9 mouse cellular contexts compared by ENCODE assay signal in genomic region chr1:75413749-75414148, GRCm38 (mm10). TPM values are rescaled to one million over a fixed set of nuclear protein-coding genes. Genes with fewer than 3 reads are reported as not detected.
DNase-seq lines count a peak whose midpoint lies in the region; ATAC-seq and TF ChIP-seq lines count a peak whose summit lies in the region.
"Had no signal": no experiment of that assay in that cellular context is flagged by ENCODE, and none has a peak within 500 bp of the region (broad histone marks: within the 10 kb centered on the region; RNA-seq: fewer than 3 reads in every experiment).

No protein-coding gene starts in this region.

- H3K27ac ChIP-seq in forebrain, embryonic 14.5 days (ENCODE audit: low read depth, low read length), result no peak overlapping the region
- no peak overlapping the region for H3K27ac ChIP-seq in forebrain, embryonic 12.5 days
- no peak overlapping the region for H3K27ac ChIP-seq in lung, embryonic 14.5 days (ENCODE audit: low read depth)
- no peak overlapping the region for H3K27ac ChIP-seq in kidney, postnatal 0 days

- peak; percentile 23 for DNase-seq in forebrain, embryonic 14.5 days (ENCODE audit: low spot score)
- DNase-seq in lung, embryonic 14.5 days, result peak; percentile 33
- no peak for DNase-seq in lung, postnatal 25 days (ENCODE audit: low spot score)
- peak; percentile 93 for DNase-seq in cerebellum, adult 9-10 months
- DNase-seq in kidney, postnatal 0 days (ENCODE audit: low spot score), result peak; percentile 34
- DNase-seq in thymus, postnatal 4 days, result peak; percentile 85
- no peak for DNase-seq in left cerebral cortex, postnatal 10 days (ENCODE audit: extremely low spot score in 1 of 2, low spot score in 2 of 2)

- H3K9me3 ChIP-seq in forebrain, embryonic 14.5 days (replicated peaks; ENCODE audit: control insufficient read depth, low read length), result no peaks in the 10 kb centered on the region
- H3K9me3 ChIP-seq in forebrain, embryonic 12.5 days, result no peaks in the 10 kb centered on the region
- no peaks in the 10 kb centered on the region for H3K9me3 ChIP-seq in lung, embryonic 14.5 days (ENCODE audit: low read depth, low read length)
- H3K9me3 ChIP-seq in kidney, postnatal 0 days (replicated peaks; ENCODE audit: low read length), result no peaks in the 10 kb centered on the region

- intact Hi-C loops in left cerebral cortex, postnatal 10 days (cut with DNase I), result no loop called here

- no peak for ATAC-seq in forebrain, embryonic 14.5 days
- ATAC-seq in forebrain, embryonic 12.5 days (ENCODE audit: low FRiP score), result no peak
- no peak for ATAC-seq in lung, embryonic 14.5 days (ENCODE audit: insufficient read depth)
- no peak for ATAC-seq in kidney, postnatal 0 days (replicated peaks; ENCODE audit: low FRiP score, low read depth)

- WGBS in forebrain, embryonic 14.5 days, result 57% methylated on average over 3 of the region's 3 CpGs
- 53% methylated on average over 3 of the region's 3 CpGs for WGBS in forebrain, embryonic 12.5 days
- 57% methylated on average over 3 of the region's 3 CpGs for WGBS in lung, embryonic 14.5 days
- 71% methylated on average over 3 of the region's 3 CpGs for WGBS in kidney, postnatal 0 days

- no peak overlapping the region for H3K4me2 ChIP-seq in forebrain, embryonic 14.5 days (ENCODE audit: low read length)
- no peak overlapping the region for H3K4me2 ChIP-seq in forebrain, embryonic 12.5 days
- no peak overlapping the region for H3K4me2 ChIP-seq in lung, embryonic 14.5 days
- no peak overlapping the region for H3K4me2 ChIP-seq in kidney, postnatal 0 days (ENCODE audit: low read length)

- TF ChIP-seq CTCF in lung, embryonic 14.5 days (IDR thresholded peaks at IDR 0.05; ENCODE audit: low read depth), result peak; percentile 54
- peak; percentile 64 for TF ChIP-seq CTCF in kidney, postnatal 0 days (IDR thresholded peaks at IDR 0.05; ENCODE audit: low read depth)

- no peaks in the 10 kb centered on the region for H3K36me3 ChIP-seq in forebrain, embryonic 14.5 days (ENCODE audit: control insufficient read depth, insufficient read depth, low read length)
- H3K36me3 ChIP-seq in forebrain, embryonic 12.5 days (replicated peaks), result peaks cover 6% of the 10 kb centered on the region; the same call in 1 of the 2 replicates
- H3K36me3 ChIP-seq in lung, embryonic 14.5 days (ENCODE audit: insufficient read depth), result peaks cover 40% of the 10 kb centered on the region; the same call in 1 of the 2 replicates
- H3K36me3 ChIP-seq in kidney, postnatal 0 days (ENCODE audit: insufficient read depth, low read length), result peaks cover 17% of the 10 kb centered on the region

- no peak overlapping the region for H3K4me3 ChIP-seq in forebrain, embryonic 14.5 days (ENCODE audit: low read depth, low read length)
- no peak overlapping the region for H3K4me3 ChIP-seq in forebrain, embryonic 12.5 days (replicated peaks)
- H3K4me3 ChIP-seq in lung, embryonic 14.5 days (ENCODE audit: low read depth, low read length), result no peak overlapping the region
- no peak overlapping the region for H3K4me3 ChIP-seq in kidney, postnatal 0 days (replicated peaks; ENCODE audit: low read depth, low read length)

- H3K9ac ChIP-seq in forebrain, embryonic 14.5 days (ENCODE audit: low read length), result no peak overlapping the region
- no peak overlapping the region for H3K9ac ChIP-seq in forebrain, embryonic 12.5 days
- H3K9ac ChIP-seq in lung, embryonic 14.5 days, result no peak overlapping the region
- no peak overlapping the region for H3K9ac ChIP-seq in kidney, postnatal 0 days (ENCODE audit: low read depth, low read length)

- H3K27me3 ChIP-seq in forebrain, embryonic 14.5 days (replicated peaks; ENCODE audit: control insufficient read depth, insufficient read depth, low read length), result no peaks in the 10 kb centered on the region
- 0 out of 2 replicates have a peak, but pooled peaks cover 7% of the 10 kb centered on the region for H3K27me3 ChIP-seq in forebrain, embryonic 12.5 days
- H3K27me3 ChIP-seq in lung, embryonic 14.5 days (ENCODE audit: insufficient read depth, low read length), result no peaks in the 10 kb centered on the region
- H3K27me3 ChIP-seq in kidney, postnatal 0 days (ENCODE audit: insufficient read depth, low read length), result no peaks in the 10 kb centered on the region

- no peaks in the 10 kb centered on the region for H3K4me1 ChIP-seq in forebrain, embryonic 14.5 days (ENCODE audit: control insufficient read depth, insufficient read depth, low read length)
- H3K4me1 ChIP-seq in forebrain, embryonic 12.5 days, result peaks cover 7% of the 10 kb centered on the region; the same call in 1 of the 2 replicates
- H3K4me1 ChIP-seq in lung, embryonic 14.5 days (ENCODE audit: insufficient read depth), result no peaks in the 10 kb centered on the region
- H3K4me1 ChIP-seq in kidney, postnatal 0 days (replicated peaks; ENCODE audit: insufficient read depth, low read length), result no peaks in the 10 kb centered on the region

RNA-seq across cellular contexts. Expression of gene Gmppa, which starts 22.0 kb away (rescaled TPM):
- 72.4 and 76.0 TPM in 2 replicates for polyA plus RNA-seq in forebrain, embryonic 14.5 days (2014; fragmentation: Nextera tagmentation; extraction: Ambion mirVana)
- polyA plus RNA-seq in forebrain, embryonic 12.5 days (2016; fragmentation: Nextera tagmentation; extraction: Ambion mirVana), result 54.8 and 55.8 TPM in 2 replicates
- polyA plus RNA-seq in lung, embryonic 14.5 days (2014; fragmentation: Nextera tagmentation; extraction: Ambion mirVana), result 61.2 and 67.3 TPM in 2 replicates
- polyA plus RNA-seq in kidney, postnatal 0 days (2015; fragmentation: Nextera tagmentation; extraction: Ambion mirVana), result 69.5 and 72.5 TPM in 2 replicates
- total RNA-seq in left cerebral cortex, postnatal 10 days (2021), result 10 to 100 TPM; 51.9 to 53.7 TPM

RNA-seq across cellular contexts. Expression of gene Asic4, which starts 36.5 kb away (rescaled TPM):
- 0.76 and 0.84 TPM in 2 replicates for polyA plus RNA-seq in forebrain, embryonic 14.5 days (2014; fragmentation: Nextera tagmentation; extraction: Ambion mirVana)
- polyA plus RNA-seq in forebrain, embryonic 12.5 days (2016; fragmentation: Nextera tagmentation; extraction: Ambion mirVana), result 6.4 and 8.2 TPM in 2 replicates
- polyA plus RNA-seq in lung, embryonic 14.5 days (2014; fragmentation: Nextera tagmentation; extraction: Ambion mirVana), result 0.12 and 0.18 TPM in 2 replicates
- polyA plus RNA-seq in kidney, postnatal 0 days (2015; fragmentation: Nextera tagmentation; extraction: Ambion mirVana), result 0.40 and 0.45 TPM in 2 replicates
- 10 to 100 TPM; 17.2 to 22.0 TPM for total RNA-seq in left cerebral cortex, postnatal 10 days (2021)
- total RNA-seq: heart, postnatal 36 days had no signal

RNA-seq across cellular contexts. Expression of gene Speg, which starts 38.7 kb away (rescaled TPM):
- polyA plus RNA-seq in forebrain, embryonic 14.5 days (2014; fragmentation: Nextera tagmentation; extraction: Ambion mirVana), result 8.3 and 8.8 TPM in 2 replicates
- polyA plus RNA-seq in forebrain, embryonic 12.5 days (2016; fragmentation: Nextera tagmentation; extraction: Ambion mirVana), result 10.0 and 11.3 TPM in 2 replicates
- polyA plus RNA-seq in lung, embryonic 14.5 days (2014; fragmentation: Nextera tagmentation; extraction: Ambion mirVana), result 40.1 and 44.7 TPM in 2 replicates
- polyA plus RNA-seq in kidney, postnatal 0 days (2015; fragmentation: Nextera tagmentation; extraction: Ambion mirVana), result 40.1 and 44.3 TPM in 2 replicates
- 100 to 1,000 TPM; 182 to 186 TPM for total RNA-seq in left cerebral cortex, postnatal 10 days (2021)

RNA-seq across cellular contexts. Expression of gene Des, which starts 53.6 kb away (rescaled TPM):
- 1.3 and 1.4 TPM in 2 replicates for polyA plus RNA-seq in forebrain, embryonic 14.5 days (2014; fragmentation: Nextera tagmentation; extraction: Ambion mirVana)
- 0.74 and 0.78 TPM in 2 replicates for polyA plus RNA-seq in forebrain, embryonic 12.5 days (2016; fragmentation: Nextera tagmentation; extraction: Ambion mirVana)
- polyA plus RNA-seq in lung, embryonic 14.5 days (2014; fragmentation: Nextera tagmentation; extraction: Ambion mirVana), result 42.9 and 46.3 TPM in 2 replicates
- polyA plus RNA-seq in kidney, postnatal 0 days (2015; fragmentation: Nextera tagmentation; extraction: Ambion mirVana), result 18.6 and 19.1 TPM in 2 replicates
- total RNA-seq in left cerebral cortex, postnatal 10 days (2021), result 1 to 10 TPM; 1.5 TPM

Comparison
In these comparisons a context has a peak if more than half of its experiments do, and no peak if none do; other contexts are left out.
1. DNase-seq: peak in forebrain, embryonic 14.5 days (single experiment), lung, embryonic 14.5 days (single experiment), cerebellum, adult 9-10 months (single experiment), kidney, postnatal 0 days (single experiment) and thymus, postnatal 4 days (single experiment); none in lung, postnatal 25 days (single experiment) and left cerebral cortex, postnatal 10 days (0 of 2).